Mouse (Mus musculus): ENCODE measurements around the gene Hacd1.
A peak's percentile ranks its signal among the peaks of the same experiment; 100 is the strongest.
"Not testable (repeated sequence)": the region's sequence is repeated elsewhere in the genome, so short reads cannot be mapped to it uniquely, and the experiment has no call there.

The Hacd1 gene

GRCm38 (mm10) chr2:14055566-14056331 is at the start of gene Hacd1:
Gene Hacd1 (minus strand): TSS chr2:14056135.
- peak; percentile 82 for DNase-seq

GRCm38 (mm10) chr2:14103924-14104323 is 48.0 kb upstream of the Hacd1 start:
- DNase-seq, result no peak

- no peak for DNase-seq
Observed at GRCm38 (mm10) chr2:14102603-14103002, 46.7 kb upstream of the Hacd1 start.

- DNase-seq, result no peak
Observed at GRCm38 (mm10) chr2:14100533-14100932, 44.6 kb upstream of the Hacd1 start.

GRCm38 (mm10) chr2:14078527-14078926 is 22.6 kb upstream of the Hacd1 start:
- DNase-seq, result not testable (repeated sequence)

GRCm38 (mm10) chr2:14074221-14074901 is 18.4 kb upstream of the Hacd1 start:
- DNase-seq, result no peak

GRCm38 (mm10) chr2:14073362-14074220 is 17.7 kb upstream of the Hacd1 start, which contains the start of gene Stam:
Gene Stam (plus strand): TSS chr2:14074098.
- peak; percentile 89 for DNase-seq

- no peak for DNase-seq
Observed at GRCm38 (mm10) chr2:14073008-14073361, 17.1 kb upstream of the Hacd1 start.

- no peak for DNase-seq
Observed at GRCm38 (mm10) chr2:14070466-14070865, 14.5 kb upstream of the Hacd1 start.

- DNase-seq, result no peak
Observed at GRCm38 (mm10) chr2:14069027-14069426, 13.1 kb upstream of the Hacd1 start.

- DNase-seq, result no peak
Observed at GRCm38 (mm10) chr2:14065704-14066650, 10.0 kb upstream of the Hacd1 start.

- DNase-seq, result peak; percentile 54
Observed at GRCm38 (mm10) chr2:14055168-14055565, 768 bp downstream of the Hacd1 start.

GRCm38 (mm10) chr2:14054716-14055115 is 1.2 kb downstream of the Hacd1 start:
- DNase-seq, result no peak

- DNase-seq, result no peak
Observed at GRCm38 (mm10) chr2:14054163-14054562, 1.8 kb downstream of the Hacd1 start.

- DNase-seq, result no peak
Observed at GRCm38 (mm10) chr2:14053618-14054017, 2.3 kb downstream of the Hacd1 start.

GRCm38 (mm10) chr2:14048808-14049207 is 7.1 kb downstream of the Hacd1 start:
- no peak for DNase-seq

GRCm38 (mm10) chr2:14048381-14048780 is 7.6 kb downstream of the Hacd1 start:
- peak; percentile 78 for DNase-seq

GRCm38 (mm10) chr2:14043577-14044170 is 12.3 kb downstream of the Hacd1 start:
- no peak for DNase-seq

GRCm38 (mm10) chr2:14043011-14043410 is 12.9 kb downstream of the Hacd1 start:
- DNase-seq, result no peak

- DNase-seq, result no peak
Observed at GRCm38 (mm10) chr2:14041249-14041648, 14.7 kb downstream of the Hacd1 start.

GRCm38 (mm10) chr2:14019228-14019627 is 36.7 kb downstream of the Hacd1 start:
- no peak for DNase-seq

GRCm38 (mm10) chr2:14005121-14005520 is 50.8 kb downstream of the Hacd1 start:
- DNase-seq, result no peak

Data from right cerebral cortex, adult 18-20 months (tissue).